Mouse (Mus musculus) hindbrain, embryonic 15.5 days (tissue): ENCODE results near the gene Tbxa2r. TPM values are rescaled to one million over a fixed set of nuclear protein-coding genes. Genes with fewer than 3 reads are reported as not detected.

Experiments
- ATAC-seq: fragments of 200-750 bp; cut with Nextera tagmentation; 2 replicates; pipeline ENCODE4 v1.8.0; 2017; ENCODE audit warnings: low read depth, moderate number of reproducible peaks, moderate TSS enrichment; ENCODE audit not compliant: low FRiP score
- H3K27ac ChIP-seq: fragments of 300-500 bp; sonication (generic); replicated peaks from 2 replicates; pipeline ENCODE4 v1.5.1; 2015; ENCODE audit warnings: mild to moderate bottlenecking, inconsistent platforms
- H3K27me3 ChIP-seq: fragments of 300-500 bp; sonication (generic); 2 replicates; pipeline ENCODE4 v1.6.1; 2015; ENCODE audit warnings: control low read depth, inconsistent platforms
- H3K36me3 ChIP-seq: fragments of 300-500 bp; sonication (generic); 2 replicates; pipeline ENCODE4 v1.6.1; 2015; ENCODE audit warnings: control low read depth, inconsistent platforms
- H3K4me1 ChIP-seq: fragments of 300-500 bp; sonication (generic); replicated peaks from 2 replicates; pipeline ENCODE4 v1.6.1; 2015; ENCODE audit warnings: control low read depth, inconsistent platforms
- H3K4me2 ChIP-seq: fragments of 300-500 bp; sonication (generic); 2 replicates; pipeline ENCODE4 v1.6.1; 2015; ENCODE audit warnings: moderate library complexity, mild to moderate bottlenecking, inconsistent platforms
- H3K4me3 ChIP-seq: fragments of 300-500 bp; sonication (generic); 2 replicates; pipeline ENCODE4 v1.5.1; 2015; ENCODE audit warnings: mild to moderate bottlenecking, inconsistent platforms
- H3K9ac ChIP-seq: fragments of 300-500 bp; sonication (generic); 2 replicates; pipeline ENCODE4 v1.6.1; 2015; ENCODE audit warnings: inconsistent platforms
- H3K9me3 ChIP-seq: fragments of 300-500 bp; sonication (generic); 2 replicates; pipeline ENCODE4 v1.6.1; 2016; ENCODE audit warnings: control low read depth, inconsistent platforms
- WGBS: fragments of 180-500 bp; shearing (Covaris S2); methylation state at CpG from one replicate; pipeline ENCODE4 v1.1.7; 2015; 5-methylcytosine and 5-hydroxymethylcytosine counted together
- polyA plus RNA-seq: library from polyadenylated mRNA; unstranded; fragments of >200 nt; fragmentation: Nextera tagmentation; extraction: Ambion mirVana; gene quantifications from 2 replicates; pipeline ENCODE4 v1.2.1, GENCODE M21; 2015

Tbxa2r gene
- polyA plus RNA-seq, 1 experiment from 2014 or later, result 5.2 TPM

DNA sequence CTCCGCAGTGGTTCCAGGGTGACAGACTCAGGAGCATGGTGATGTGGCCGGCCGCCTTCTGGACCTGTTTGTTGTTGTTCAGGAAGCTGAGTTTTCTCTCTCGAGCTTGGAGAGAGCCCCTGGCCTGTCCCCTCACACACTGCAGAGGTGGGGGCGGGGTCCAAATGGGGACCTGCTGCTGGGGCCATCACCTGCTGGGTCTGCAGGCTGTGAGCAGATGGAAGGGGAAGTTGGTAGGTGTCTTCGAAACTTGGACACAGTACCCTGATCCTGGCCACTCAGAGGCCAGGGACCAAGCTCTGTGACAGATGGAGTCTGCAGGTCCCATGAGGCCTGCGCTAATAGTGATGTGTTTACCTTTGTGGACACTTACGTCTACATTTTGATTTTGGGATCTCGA, 27.2 kb upstream of the Tbxa2r start:
- Histone ChIP-seq H3K4me3 (no peak overlapping the region), H3K4me2 (no peak overlapping the region), H3K27me3 (no peaks in the 10 kb centered on the region), H3K36me3 (peaks cover 1% of the 10 kb centered on the region; the same call in 1 of the 2 replicates), H3K27ac (no peak overlapping the region), H3K9ac (no peak overlapping the region), H3K9me3 (no peaks in the 10 kb centered on the region), H3K4me1 (peaks cover 32% of the 10 kb centered on the region)
- WGBS, result 81% methylated on average over 9 of the region's 9 CpGs
- ATAC-seq, result no peak

DNA sequence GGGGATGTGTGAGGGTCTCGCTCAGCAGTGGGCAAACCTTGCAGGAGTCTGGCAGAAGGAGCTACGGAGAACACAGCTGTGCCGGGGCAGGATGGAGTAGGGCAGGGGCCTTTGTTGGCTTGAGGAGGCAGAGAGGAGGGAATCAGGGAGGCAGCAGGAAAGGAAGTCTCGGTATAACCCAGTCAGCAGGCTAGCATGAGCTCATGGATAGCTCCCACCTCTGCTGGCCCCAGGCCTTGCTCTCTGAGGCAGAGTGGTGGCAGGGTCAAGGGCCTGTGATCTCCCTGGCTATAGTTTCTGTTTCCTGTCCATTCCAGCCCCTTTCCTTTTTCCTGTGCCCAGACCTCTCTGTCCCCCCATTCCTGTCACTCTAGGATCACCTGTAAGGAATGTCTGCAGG, 26.2 kb upstream of the Tbxa2r start:
- no peak overlapping the region for H3K27ac ChIP-seq

DNA sequence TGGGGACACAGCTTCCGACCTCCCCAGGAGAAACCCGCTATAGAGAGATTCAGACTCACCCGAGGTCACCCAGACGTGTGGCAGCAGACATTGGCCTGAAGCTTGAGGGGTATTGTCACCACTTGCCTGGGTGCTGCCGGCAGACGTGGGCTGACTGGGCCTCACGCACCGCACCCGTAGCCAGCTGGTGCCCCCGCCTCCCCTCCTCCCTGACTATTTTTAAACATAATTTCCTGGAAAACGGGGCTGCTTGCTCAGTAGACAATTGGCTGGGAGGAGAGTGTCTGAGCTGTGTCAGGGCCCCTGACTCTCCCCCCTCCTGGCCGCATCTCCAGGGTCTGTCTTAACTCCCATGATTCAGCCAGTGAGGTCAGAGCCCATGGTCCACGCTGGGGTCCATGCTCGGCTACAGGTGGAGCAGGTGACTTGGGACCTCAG, 25.7 kb upstream of the Tbxa2r start:
- no peaks in the 10 kb centered on the region for H3K9me3 ChIP-seq
- H3K27me3 ChIP-seq, result no peaks in the 10 kb centered on the region
- H3K4me1 ChIP-seq, result peaks cover 25% of the 10 kb centered on the region
- no peak overlapping the region for H3K9ac ChIP-seq
- H3K4me3 ChIP-seq, result no peak overlapping the region
- no peak for ATAC-seq
- H3K4me2 ChIP-seq, result 0 out of 2 replicates have a peak overlapping the region, but pooled peaks have one; percentile 3
- H3K27ac ChIP-seq, result no peak overlapping the region
- peaks cover 16% of the 10 kb centered on the region for H3K36me3 ChIP-seq
- WGBS, result 74% methylated on average over 14 of the region's 14 CpGs

More for the DNA sequence above, 26.2 kb upstream of the Tbxa2r start:
- Histone ChIP-seq H3K27me3 (no peaks in the 10 kb centered on the region), H3K36me3 (peaks cover 11% of the 10 kb centered on the region), H3K4me2 (0 out of 2 replicates have a peak overlapping the region, but pooled peaks have one; percentile 3), H3K4me3 (no peak overlapping the region), H3K4me1 (peaks cover 31% of the 10 kb centered on the region), H3K9ac (no peak overlapping the region), H3K9me3 (no peaks in the 10 kb centered on the region)
- WGBS, result 50% methylated on average over 4 of the region's 4 CpGs
- ATAC-seq, result no peak

DNA sequence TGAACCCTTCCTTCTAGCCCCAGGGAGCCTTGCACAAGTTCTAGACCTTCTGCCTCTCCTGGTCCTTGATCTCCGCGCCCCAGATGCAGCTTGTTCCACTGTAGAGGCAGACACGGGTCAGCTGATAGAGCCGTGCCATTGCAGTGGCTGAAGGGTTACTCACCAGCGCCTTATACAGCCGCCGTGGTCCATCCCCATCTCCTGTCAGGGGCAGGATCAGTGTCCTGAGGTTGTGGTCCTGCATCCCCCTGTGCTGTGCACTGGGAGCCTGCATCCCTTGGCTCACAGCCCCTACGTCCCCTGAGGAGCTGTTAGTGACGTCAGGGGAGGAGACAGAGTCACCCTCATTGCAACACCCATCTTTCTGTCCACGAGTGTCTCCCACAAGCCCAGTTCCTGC, 25.3 kb upstream of the Tbxa2r start:
- Histone ChIP-seq H3K27ac (no peak overlapping the region), H3K9ac (no peak overlapping the region), H3K4me2 (no peak overlapping the region), H3K4me1 (peaks cover 25% of the 10 kb centered on the region), H3K4me3 (no peak overlapping the region), H3K27me3 (no peaks in the 10 kb centered on the region), H3K36me3 (peaks cover 21% of the 10 kb centered on the region), H3K9me3 (no peaks in the 10 kb centered on the region)
- no peak for ATAC-seq
- WGBS, result 80% methylated on average over 10 of the region's 10 CpGs

DNA sequence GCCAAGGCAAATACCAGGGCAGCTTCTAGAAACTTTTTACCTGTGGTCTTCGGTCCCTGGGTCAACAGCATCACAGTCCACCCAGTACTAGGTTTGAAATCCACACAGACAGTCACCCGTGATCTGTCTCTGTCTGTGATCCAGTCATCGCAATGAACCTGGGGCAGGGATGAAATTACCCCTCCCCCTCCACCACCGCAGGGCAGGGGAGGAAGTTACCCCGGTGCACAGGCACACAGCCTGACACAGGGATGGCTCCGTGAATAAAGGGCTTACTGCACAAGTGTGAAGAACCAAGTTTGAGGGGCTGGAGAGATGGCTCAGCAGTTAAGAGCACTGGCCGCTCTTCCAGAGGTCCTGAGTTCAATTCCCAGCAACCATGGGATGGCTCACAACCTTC, 24.8 kb upstream of the Tbxa2r start:
- Histone ChIP-seq H3K27ac (no peak overlapping the region), H3K4me1 (peaks cover 25% of the 10 kb centered on the region), H3K4me3 (no peak overlapping the region), H3K9me3 (no peaks in the 10 kb centered on the region), H3K4me2 (no peak overlapping the region), H3K9ac (no peak overlapping the region), H3K36me3 (peaks cover 26% of the 10 kb centered on the region), H3K27me3 (no peaks in the 10 kb centered on the region)
- no peak for ATAC-seq
- WGBS, result 78% methylated on average over 7 of the region's 7 CpGs

DNA sequence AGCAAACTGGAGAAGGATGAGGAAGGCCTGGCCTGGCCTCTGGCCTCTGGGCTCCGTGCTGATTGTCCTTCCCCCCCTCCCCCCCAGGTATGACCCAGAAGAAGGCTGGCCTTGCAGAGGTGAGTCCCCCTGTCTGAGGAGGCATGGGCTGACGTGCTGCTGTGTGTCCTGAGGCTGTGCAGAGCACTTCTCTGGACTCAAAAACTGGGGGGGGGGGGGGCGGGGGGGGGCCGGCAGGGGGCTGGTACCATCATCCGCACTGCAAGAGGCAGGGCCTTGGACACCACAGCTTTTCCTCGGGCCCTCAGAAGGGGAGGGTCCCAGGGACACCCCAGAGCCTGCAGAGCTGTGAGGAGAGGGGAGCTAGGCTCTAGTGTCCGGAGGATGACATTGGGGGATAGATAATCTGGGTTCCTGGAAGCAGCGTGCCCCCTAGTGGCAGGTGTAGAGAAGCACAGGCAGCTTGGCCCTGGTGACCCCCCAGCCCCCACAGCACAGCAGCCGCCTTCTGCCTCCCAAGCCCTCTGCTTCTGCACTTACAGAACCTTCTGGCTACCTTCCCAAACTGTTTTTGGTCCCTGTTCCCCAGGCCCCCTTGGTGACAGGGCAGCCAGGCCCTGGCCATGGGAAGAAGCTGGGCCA, 23.8 kb upstream of the Tbxa2r start:
- no peak for ATAC-seq
- Histone ChIP-seq H3K4me2 (no peak overlapping the region), H3K27ac (no peak overlapping the region), H3K4me1 (peaks cover 21% of the 10 kb centered on the region; the same call in 1 of the 2 replicates), H3K9ac (no peak overlapping the region), H3K9me3 (no peaks in the 10 kb centered on the region), H3K27me3 (no peaks in the 10 kb centered on the region), H3K36me3 (peaks cover 34% of the 10 kb centered on the region), H3K4me3 (no peak overlapping the region)
- 30% methylated on average over 9 of the region's 9 CpGs for WGBS

DNA sequence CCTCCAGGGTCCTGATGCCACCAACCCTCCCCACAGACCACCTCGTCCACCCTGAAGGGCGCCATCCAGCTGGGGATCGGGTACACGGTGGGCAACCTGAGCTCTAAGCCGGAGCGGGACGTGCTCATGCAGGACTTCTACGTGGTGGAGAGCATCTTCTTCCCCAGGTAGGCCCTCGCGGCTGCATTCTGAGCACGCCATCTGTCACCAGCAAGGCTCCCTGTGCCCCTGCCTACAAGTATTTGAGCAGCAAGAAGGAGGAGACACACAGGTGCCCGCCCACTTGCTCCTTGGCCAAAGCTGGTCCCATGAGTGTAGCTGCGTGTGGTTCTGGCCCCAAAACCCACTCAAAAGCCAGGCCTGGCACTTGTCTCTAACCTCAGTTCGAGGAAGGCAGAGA, 22.9 kb upstream of the Tbxa2r start:
- Histone ChIP-seq H3K4me1 (peaks cover 21% of the 10 kb centered on the region; the same call in 1 of the 2 replicates), H3K9ac (no peak overlapping the region), H3K27ac (no peak overlapping the region), H3K27me3 (no peaks in the 10 kb centered on the region), H3K9me3 (no peaks in the 10 kb centered on the region), H3K4me3 (no peak overlapping the region), H3K4me2 (no peak overlapping the region), H3K36me3 (peaks cover 44% of the 10 kb centered on the region)
- WGBS, result 94% methylated on average over 14 of the region's 14 CpGs
- ATAC-seq, result no peak

DNA sequence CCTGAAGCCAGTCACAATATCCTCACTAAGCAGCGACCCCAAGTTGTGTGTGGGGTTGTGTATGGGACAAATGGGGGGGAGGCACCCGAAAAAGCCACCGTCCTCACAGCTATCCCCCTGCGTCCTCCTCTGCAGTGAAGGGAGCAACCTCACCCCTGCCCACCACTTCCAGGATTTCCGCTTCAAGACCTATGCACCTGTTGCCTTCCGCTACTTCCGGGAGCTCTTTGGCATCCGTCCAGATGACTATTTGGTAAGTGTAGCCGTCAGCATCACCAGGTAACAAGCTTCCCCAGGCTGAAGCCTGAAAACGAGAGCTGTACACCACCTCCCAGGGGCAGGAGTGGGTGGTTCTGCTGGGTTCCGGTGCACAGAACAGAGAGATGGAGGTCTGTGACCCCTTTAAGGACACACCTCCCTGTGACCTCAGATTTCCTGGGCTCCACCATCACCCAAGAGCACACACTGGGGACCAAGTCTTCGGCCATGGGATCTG, 22.3 kb upstream of the Tbxa2r start:
- Histone ChIP-seq H3K9me3 (no peaks in the 10 kb centered on the region), H3K4me2 (no peak overlapping the region), H3K9ac (no peak overlapping the region), H3K27me3 (no peaks in the 10 kb centered on the region), H3K36me3 (peaks cover 49% of the 10 kb centered on the region), H3K4me1 (0 out of 2 replicates have a peak, but pooled peaks cover 20% of the 10 kb centered on the region), H3K4me3 (no peak overlapping the region), H3K27ac (no peak overlapping the region)
- 94% methylated on average over 12 of the region's 12 CpGs for WGBS
- ATAC-seq, result no peak

DNA sequence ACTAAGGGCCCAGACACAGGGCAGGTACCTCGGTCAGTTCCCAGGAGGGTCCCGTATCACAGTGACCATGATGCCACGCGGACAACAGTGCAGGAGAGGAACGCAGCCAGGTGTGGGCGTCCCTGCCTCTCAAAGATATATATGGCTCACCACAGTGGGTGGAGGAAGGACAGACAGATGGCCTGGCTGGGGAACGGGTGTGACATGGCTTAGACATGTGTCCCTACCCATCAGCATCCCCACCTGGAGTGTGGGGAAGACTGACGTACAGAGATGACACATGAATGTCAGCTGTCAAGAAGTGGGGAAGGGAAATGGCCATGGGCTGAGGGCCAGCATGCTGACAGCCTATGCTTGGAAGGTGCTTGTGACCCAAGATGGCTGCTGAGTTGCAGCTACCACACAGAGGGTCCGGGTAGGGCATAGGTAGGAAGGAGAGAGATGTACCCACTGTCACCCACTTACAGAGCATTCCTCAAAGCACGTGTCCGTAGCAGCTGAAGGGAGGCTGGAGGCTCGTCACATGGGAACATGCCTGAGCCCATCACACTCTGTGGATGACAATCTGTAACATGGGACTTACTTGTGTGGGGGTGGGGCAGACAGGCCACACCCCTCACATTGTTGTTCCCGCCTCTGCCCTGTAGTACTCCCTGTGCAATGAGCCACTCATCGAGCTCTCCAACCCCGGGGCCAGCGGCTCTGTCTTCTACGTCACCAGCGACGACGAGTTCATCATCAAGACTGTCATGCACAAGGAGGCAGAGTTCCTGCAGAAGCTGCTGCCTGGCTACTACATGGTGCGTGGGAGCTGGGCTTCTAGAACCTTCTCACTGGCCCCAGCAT, 21.5 kb upstream of the Tbxa2r start:
- no peaks in the 10 kb centered on the region for H3K9me3 ChIP-seq
- peaks cover 57% of the 10 kb centered on the region for H3K36me3 ChIP-seq
- H3K27ac ChIP-seq, result no peak overlapping the region
- no peak overlapping the region for H3K4me2 ChIP-seq
- no peaks in the 10 kb centered on the region for H3K27me3 ChIP-seq
- ATAC-seq, result no peak
- 94% methylated on average over 21 of the region's 21 CpGs for WGBS
- H3K4me3 ChIP-seq, result no peak overlapping the region
- 0 out of 2 replicates have a peak, but pooled peaks cover 16% of the 10 kb centered on the region for H3K4me1 ChIP-seq
- H3K9ac ChIP-seq, result no peak overlapping the region

DNA sequence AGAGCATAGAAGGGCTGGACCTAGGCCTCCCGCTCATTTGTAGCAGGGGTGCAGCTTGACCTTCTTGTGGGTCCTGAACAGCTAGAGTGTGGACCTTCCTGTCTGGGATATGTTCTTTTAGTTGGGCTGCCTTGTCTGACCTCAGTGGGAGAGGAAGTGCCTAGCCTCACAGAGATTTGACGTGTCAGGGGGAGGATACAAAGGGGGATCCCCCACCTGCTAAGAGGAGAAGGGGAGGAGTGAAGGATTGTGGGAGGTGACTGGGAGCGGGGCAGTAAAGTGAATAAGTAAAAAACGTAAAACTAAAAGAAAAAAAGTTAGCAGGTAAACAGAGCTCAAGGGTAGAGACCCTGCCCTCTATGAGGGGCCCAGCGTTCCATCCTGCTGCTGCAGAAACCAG, 19.0 kb upstream of the Tbxa2r start:
- no peak overlapping the region for H3K27ac ChIP-seq
- H3K4me3 ChIP-seq, result no peak overlapping the region
- H3K27me3 ChIP-seq, result no peaks in the 10 kb centered on the region
- no peak for ATAC-seq
- 94% methylated on average over 5 of the region's 5 CpGs for WGBS
- H3K36me3 ChIP-seq, result peaks cover 80% of the 10 kb centered on the region
- H3K9me3 ChIP-seq, result no peaks in the 10 kb centered on the region
- no peaks in the 10 kb centered on the region for H3K4me1 ChIP-seq
- no peak overlapping the region for H3K9ac ChIP-seq
- H3K4me2 ChIP-seq, result no peak overlapping the region

DNA sequence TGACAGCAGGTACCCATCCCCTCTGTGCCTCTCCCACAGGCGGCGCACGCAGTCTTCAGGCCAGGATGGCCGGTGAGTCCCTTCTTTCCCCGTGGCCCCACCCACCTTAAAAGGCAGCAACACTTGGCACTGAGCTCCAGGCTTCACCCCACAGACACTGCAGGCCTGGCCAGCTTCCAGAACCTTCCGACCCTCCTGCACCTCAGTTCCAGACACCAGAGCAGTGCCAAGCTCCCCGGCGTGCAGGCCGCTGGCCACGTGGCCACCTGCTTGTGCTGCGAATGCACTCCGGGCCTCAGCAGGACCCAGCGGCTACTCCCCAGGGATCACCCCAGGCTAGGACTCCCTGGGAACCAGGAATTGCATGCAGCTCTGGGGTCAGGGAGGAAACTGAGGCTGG, 14.9 kb upstream of the Tbxa2r start:
- 91% methylated on average over 13 of the region's 13 CpGs for WGBS
- no peak overlapping the region for H3K27ac ChIP-seq
- H3K9ac ChIP-seq, result no peak overlapping the region

DNA sequence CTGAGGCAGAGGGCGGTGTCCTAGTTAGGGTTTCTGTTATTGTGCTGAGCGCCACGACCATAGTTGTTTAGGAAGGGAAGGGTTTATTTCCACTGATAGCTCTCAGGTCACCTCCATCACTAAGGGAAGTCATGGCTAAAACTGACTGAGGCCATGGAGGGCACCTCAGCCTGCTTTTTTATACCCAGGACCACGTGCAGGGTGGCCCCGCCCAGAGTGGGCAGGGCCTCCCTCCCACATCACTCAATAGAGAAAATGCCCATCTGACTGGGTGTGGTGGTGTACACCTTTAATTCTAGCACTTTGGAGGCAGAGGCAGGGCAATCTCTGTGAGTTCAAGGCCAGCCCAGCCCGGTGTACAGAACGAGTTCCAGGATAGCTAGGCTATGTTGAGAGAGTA, 14.3 kb upstream of the Tbxa2r start:
- no peak overlapping the region for H3K9ac ChIP-seq
- ATAC-seq, result no peak
- peaks cover 77% of the 10 kb centered on the region for H3K36me3 ChIP-seq
- no peaks in the 10 kb centered on the region for H3K27me3 ChIP-seq
- H3K4me3 ChIP-seq, result no peak overlapping the region
- no peaks in the 10 kb centered on the region for H3K9me3 ChIP-seq
- no peak overlapping the region for H3K4me2 ChIP-seq
- H3K27ac ChIP-seq, result no peak overlapping the region
- peaks cover 6% of the 10 kb centered on the region for H3K4me1 ChIP-seq
- 79% methylated on average over 7 of the region's 7 CpGs for WGBS

More for the DNA sequence above, 14.9 kb upstream of the Tbxa2r start:
- no peak for ATAC-seq
- no peaks in the 10 kb centered on the region for H3K27me3 ChIP-seq
- no peak overlapping the region for H3K4me3 ChIP-seq
- 0 out of 2 replicates have a peak, but pooled peaks cover under 1% of the 10 kb centered on the region for H3K4me1 ChIP-seq
- peaks cover 82% of the 10 kb centered on the region for H3K36me3 ChIP-seq
- H3K4me2 ChIP-seq, result no peak overlapping the region
- no peaks in the 10 kb centered on the region for H3K9me3 ChIP-seq
